Mouse (Mus musculus) central nervous system, embryonic 18 days (tissue): Measurements from ENCODE around the gene Galnt13. TPM values are rescaled to one million over a fixed set of nuclear protein-coding genes. Genes with fewer than 3 reads are reported as not detected.

Experiments
- polyA plus RNA-seq: library from polyadenylated mRNA; depleted of rRNA; stranded (reverse); fragments of >200 nt; gene quantifications from 2 replicates; pipeline ENCODE4 v1.2.3, GENCODE M21; 2012; rRNA removed

Gene Galnt13
- polyA plus RNA-seq, result 3.7 and 3.8 TPM in 2 replicates

DNA sequence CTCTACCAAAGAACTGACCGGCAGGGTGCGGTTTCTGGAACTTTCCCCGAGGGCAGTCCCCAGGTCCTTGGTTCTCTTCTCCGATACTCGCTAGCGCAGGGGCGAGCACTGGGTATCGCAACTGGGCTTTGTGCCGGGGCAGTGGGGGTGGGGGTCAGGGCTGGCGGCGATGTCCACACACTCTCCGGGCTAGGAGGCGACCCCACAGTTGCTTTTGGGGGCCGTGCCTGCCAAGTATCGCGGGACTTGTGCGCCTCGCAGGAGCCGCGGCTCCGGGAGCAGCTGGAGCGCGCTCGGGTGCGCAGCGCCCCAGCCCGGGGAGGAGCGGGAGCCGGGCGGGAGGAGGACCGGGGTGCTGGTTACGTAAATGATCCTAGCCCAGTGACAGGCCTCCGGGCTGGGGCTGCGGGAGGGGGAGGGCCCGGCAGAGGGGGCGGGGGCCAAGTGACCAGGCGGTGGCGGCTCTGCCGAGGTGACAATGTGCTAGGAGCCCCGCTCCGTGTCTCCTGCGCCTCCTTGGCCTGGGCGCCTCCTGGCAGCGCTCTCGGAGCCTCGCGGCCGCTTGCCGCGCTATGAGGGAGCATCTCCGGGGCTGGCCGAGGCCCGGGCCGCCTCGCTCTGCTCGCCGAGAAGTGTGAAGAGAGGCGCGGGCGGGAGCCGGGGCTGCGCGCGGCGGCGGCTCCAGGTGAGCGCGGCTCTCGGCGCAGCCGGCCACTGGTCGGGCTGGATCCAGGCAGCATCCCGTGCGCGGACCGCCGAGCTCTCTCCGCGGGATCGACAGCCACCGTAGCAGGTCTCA lies at the start of gene Galnt13:
TSS of gene Galnt13 (plus strand) at position 381 of the 799 bp plus-strand sequence.

